Mouse (Mus musculus): ENCODE measurements around the gene Kcnq4. TPM values are rescaled to one million over a fixed set of nuclear protein-coding genes. Genes with fewer than 3 reads are reported as not detected.

Gene Kcnq4
- polyA plus RNA-seq, 1 experiment from 2014 or later = 3.9 TPM

- Histone ChIP-seq H3K4me3 (ENCODE audit: low read depth, low read length) (no peak overlapping the region), H3K27me3 (replicated peaks; ENCODE audit: insufficient read depth, low read length) (peaks cover 7% of the 10 kb centered on the region; the same call in 1 of the 2 replicates), H3K27ac (ENCODE audit: low read length) (no peak overlapping the region), H3K9ac (replicated peaks; ENCODE audit: low read depth) (no peak overlapping the region), H3K4me1 (ENCODE audit: insufficient read depth, low read depth, low read length) (peaks cover 11% of the 10 kb centered on the region; the same call in 1 of the 2 replicates), H3K9me3 (ENCODE audit: low read length) (no peaks in the 10 kb centered on the region), H3K4me2 (replicated peaks; ENCODE audit: low read depth, low read length) (no peak overlapping the region), H3K36me3 (ENCODE audit: insufficient read depth, low read length) (no peaks in the 10 kb centered on the region)
- TF ChIP-seq EP300 (IDR thresholded peaks at IDR 0.05) (no peak), CTCF (IDR thresholded peaks at IDR 0.05) (no peak)
- WGBS = 47% methylated on average over 6 of the region's 6 CpGs
- DNase-seq (ENCODE audit: low spot score) (no peak), ATAC-seq (no peak)
Measured at GRCm38 (mm10) chr4:120729441-120729840, 19.0 kb downstream of the Kcnq4 start.

GRCm38 (mm10) chr4:120727842-120728241, 20.6 kb downstream of the Kcnq4 start:
- no peaks in the 10 kb centered on the region for H3K36me3 ChIP-seq (ENCODE audit: insufficient read depth, low read length)
- ATAC-seq = no peak
- H3K4me1 ChIP-seq (ENCODE audit: insufficient read depth, low read depth, low read length) = peaks cover 11% of the 10 kb centered on the region; the same call in 1 of the 2 replicates
- peaks cover 7% of the 10 kb centered on the region; the same call in 1 of the 2 replicates for H3K27me3 ChIP-seq (replicated peaks; ENCODE audit: insufficient read depth, low read length)
- no peak overlapping the region for H3K4me2 ChIP-seq (replicated peaks; ENCODE audit: low read depth, low read length)
- WGBS = 72% methylated on average over 11 of the region's 11 CpGs
- no peaks in the 10 kb centered on the region for H3K9me3 ChIP-seq (ENCODE audit: low read length)
- no peak for TF ChIP-seq EP300 (IDR thresholded peaks at IDR 0.05)
- no peak for TF ChIP-seq CTCF (IDR thresholded peaks at IDR 0.05)
- H3K27ac ChIP-seq (ENCODE audit: low read length) = no peak overlapping the region
- no peak for DNase-seq (ENCODE audit: low spot score)
- H3K4me3 ChIP-seq (ENCODE audit: low read depth, low read length) = no peak overlapping the region
- no peak overlapping the region for H3K9ac ChIP-seq (replicated peaks; ENCODE audit: low read depth)

GRCm38 (mm10) chr4:120726174-120726573, 22.2 kb downstream of the Kcnq4 start:
- 42% methylated on average over 4 of the region's 4 CpGs for WGBS
- Histone ChIP-seq H3K27ac (ENCODE audit: low read length) (no peak overlapping the region; the same call in 1 of the 2 replicates), H3K27me3 (replicated peaks; ENCODE audit: insufficient read depth, low read length) (no peaks in the 10 kb centered on the region), H3K9ac (replicated peaks; ENCODE audit: low read depth) (no peak overlapping the region), H3K36me3 (ENCODE audit: insufficient read depth, low read length) (no peaks in the 10 kb centered on the region), H3K9me3 (ENCODE audit: low read length) (no peaks in the 10 kb centered on the region), H3K4me3 (ENCODE audit: low read depth, low read length) (no peak overlapping the region), H3K4me2 (replicated peaks; ENCODE audit: low read depth, low read length) (no peak overlapping the region), H3K4me1 (ENCODE audit: insufficient read depth, low read depth, low read length) (peaks cover 5% of the 10 kb centered on the region; the same call in 1 of the 2 replicates)
- peak; percentile 44 for DNase-seq (ENCODE audit: low spot score)
- TF ChIP-seq EP300 (IDR thresholded peaks at IDR 0.05) (no peak), CTCF (IDR thresholded peaks at IDR 0.05) (no peak)
- peak; percentile 27 for ATAC-seq

GRCm38 (mm10) chr4:120725516-120726090, 22.8 kb downstream of the Kcnq4 start:
- no peak for TF ChIP-seq CTCF (IDR thresholded peaks at IDR 0.05)
- no peak for TF ChIP-seq EP300 (IDR thresholded peaks at IDR 0.05)
- Histone ChIP-seq H3K36me3 (ENCODE audit: insufficient read depth, low read length) (no peaks in the 10 kb centered on the region), H3K9me3 (ENCODE audit: low read length) (no peaks in the 10 kb centered on the region), H3K4me3 (ENCODE audit: low read depth, low read length) (no peak overlapping the region), H3K4me2 (replicated peaks; ENCODE audit: low read depth, low read length) (no peak overlapping the region), H3K9ac (replicated peaks; ENCODE audit: low read depth) (no peak overlapping the region), H3K4me1 (ENCODE audit: insufficient read depth, low read depth, low read length) (peaks cover 1% of the 10 kb centered on the region; the same call in 1 of the 2 replicates), H3K27ac (ENCODE audit: low read length) (no peak overlapping the region; the same call in 1 of the 2 replicates), H3K27me3 (replicated peaks; ENCODE audit: insufficient read depth, low read length) (no peaks in the 10 kb centered on the region)
- ATAC-seq = peak; percentile 17; the same call in 1 of the 2 replicates
- WGBS = 46% methylated on average over 5 of the region's 5 CpGs
- DNase-seq (ENCODE audit: low spot score) = no peak

- Histone ChIP-seq H3K36me3 (ENCODE audit: insufficient read depth, low read length) (no peaks in the 10 kb centered on the region), H3K4me1 (ENCODE audit: insufficient read depth, low read depth, low read length) (peaks cover 4% of the 10 kb centered on the region; the same call in 1 of the 2 replicates), H3K4me3 (ENCODE audit: low read depth, low read length) (no peak overlapping the region), H3K9me3 (ENCODE audit: low read length) (no peaks in the 10 kb centered on the region), H3K27ac (ENCODE audit: low read length) (no peak overlapping the region), H3K4me2 (replicated peaks; ENCODE audit: low read depth, low read length) (no peak overlapping the region), H3K27me3 (replicated peaks; ENCODE audit: insufficient read depth, low read length) (no peaks in the 10 kb centered on the region), H3K9ac (replicated peaks; ENCODE audit: low read depth) (no peak overlapping the region)
- DNase-seq (ENCODE audit: low spot score) (no peak), ATAC-seq (no peak)
- TF ChIP-seq CTCF (IDR thresholded peaks at IDR 0.05) (no peak), EP300 (IDR thresholded peaks at IDR 0.05) (no peak)
- WGBS = 49% methylated on average over 2 of the region's 2 CpGs
Measured at GRCm38 (mm10) chr4:120721574-120721973, 26.8 kb downstream of the Kcnq4 start.

GRCm38 (mm10) chr4:120719152-120719551, 29.3 kb downstream of the Kcnq4 start:
- Histone ChIP-seq H3K4me1 (ENCODE audit: insufficient read depth, low read depth, low read length) (peaks cover 10% of the 10 kb centered on the region; the same call in 1 of the 2 replicates), H3K27me3 (replicated peaks; ENCODE audit: insufficient read depth, low read length) (no peaks in the 10 kb centered on the region), H3K4me2 (replicated peaks; ENCODE audit: low read depth, low read length) (no peak overlapping the region), H3K27ac (ENCODE audit: low read length) (no peak overlapping the region), H3K36me3 (ENCODE audit: insufficient read depth, low read length) (no peaks in the 10 kb centered on the region), H3K4me3 (ENCODE audit: low read depth, low read length) (no peak overlapping the region), H3K9me3 (ENCODE audit: low read length) (no peaks in the 10 kb centered on the region), H3K9ac (replicated peaks; ENCODE audit: low read depth) (no peak overlapping the region)
- ATAC-seq (no peak), DNase-seq (ENCODE audit: low spot score) (no peak)
- 33% methylated on average over 5 of the region's 5 CpGs for WGBS
- no peak for TF ChIP-seq EP300 (IDR thresholded peaks at IDR 0.05)
- no peak for TF ChIP-seq CTCF (IDR thresholded peaks at IDR 0.05)
